Mouse (Mus musculus): ENCODE measurements around the gene Bfsp2. TPM values are rescaled to one million over a fixed set of nuclear protein-coding genes. Genes with fewer than 3 reads are reported as not detected.

Bfsp2 gene
- 1.8 and 2.5 TPM in 2 replicates for polyA plus RNA-seq (2015; fragmentation: Nextera tagmentation; extraction: Ambion mirVana)

DNA sequence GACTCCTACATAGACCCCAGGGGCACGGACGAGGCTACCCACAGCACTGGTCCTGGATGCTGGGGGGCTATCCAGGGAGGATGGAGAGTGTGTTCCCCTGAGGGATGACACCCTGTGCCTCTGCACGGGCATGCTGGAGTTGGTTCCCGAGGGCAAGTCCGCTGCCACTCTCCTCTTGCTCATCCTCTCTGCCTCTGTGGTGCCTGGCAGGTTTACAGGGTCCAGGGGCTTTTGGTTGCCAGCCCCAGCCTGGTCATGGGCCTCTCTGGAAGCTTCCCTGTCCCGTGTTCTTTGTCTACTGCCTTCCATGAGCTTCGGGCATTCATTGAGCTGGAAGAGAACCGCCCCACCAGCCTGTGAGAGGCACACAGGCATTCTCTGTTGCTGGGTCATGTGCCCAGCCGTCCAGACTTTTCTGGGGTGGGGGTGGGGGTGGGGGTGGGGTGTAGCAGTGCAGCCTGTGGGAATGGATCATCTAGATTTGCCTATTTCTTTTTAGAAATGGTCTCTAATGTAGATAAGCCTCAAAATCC lies at the start of gene Bfsp2:
Gene Bfsp2 (minus strand): TSS at position 377 of the 533 bp plus-strand sequence.
- Histone ChIP-seq H3K4me1 (peaks cover 16% of the 10 kb centered on the region), H3K36me3 (ENCODE audit: poor library complexity, severe bottlenecking) (no peaks in the 10 kb centered on the region), H3K27ac (peak within 1 kb of the TSS; percentile 49), H3K27me3 (no peaks in the 10 kb centered on the region), H3K9ac (no peak within 1 kb of the TSS), H3K9me3 (replicated peaks) (no peaks in the 10 kb centered on the region), H3K4me2 (no peak within 1 kb of the TSS), H3K4me3 (no peak within 1 kb of the TSS)
- peak; percentile 44; the same call in 1 of the 2 replicates for ATAC-seq
- 59% methylated on average over 9 of the region's 9 CpGs for WGBS

DNA sequence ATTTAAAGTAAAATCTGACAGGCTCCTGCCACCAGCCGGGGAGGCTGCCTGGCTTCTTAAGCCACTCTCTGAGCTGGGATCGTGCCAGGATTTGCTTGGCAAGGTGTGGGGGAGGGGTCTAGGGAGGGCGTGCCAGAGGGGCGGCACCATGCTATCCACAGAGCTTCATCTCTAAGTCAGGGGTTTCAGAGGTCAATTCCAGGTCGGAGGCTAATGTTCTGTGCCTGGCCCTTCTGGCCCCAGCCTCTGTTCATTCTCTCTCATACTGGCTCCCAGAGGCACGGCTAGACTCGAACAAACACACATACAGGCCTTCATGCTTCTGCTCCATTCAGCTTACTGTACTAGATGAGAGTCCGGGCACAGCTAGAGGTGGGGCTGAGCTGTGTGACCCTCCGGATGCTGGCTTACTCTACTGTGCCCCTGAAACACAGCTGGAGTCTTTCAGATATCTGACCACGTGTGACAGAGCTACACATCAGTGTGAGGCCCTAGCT lies 44.9 kb upstream of the Bfsp2 start:
- Histone ChIP-seq H3K27ac (peak overlapping the region; percentile 91), H3K9me3 (replicated peaks) (no peaks in the 10 kb centered on the region; the same call in 1 of the 2 replicates), H3K4me2 (peak overlapping the region; percentile 17; the same call in 1 of the 2 replicates), H3K4me1 (peaks cover 47% of the 10 kb centered on the region), H3K36me3 (ENCODE audit: poor library complexity, severe bottlenecking) (no peaks in the 10 kb centered on the region), H3K9ac (0 out of 2 replicates have a peak overlapping the region, but pooled peaks have one; percentile 18), H3K4me3 (no peak overlapping the region), H3K27me3 (no peaks in the 10 kb centered on the region)
- WGBS, result 17% methylated on average over 10 of the region's 10 CpGs
- ATAC-seq, result peak; percentile 68

DNA sequence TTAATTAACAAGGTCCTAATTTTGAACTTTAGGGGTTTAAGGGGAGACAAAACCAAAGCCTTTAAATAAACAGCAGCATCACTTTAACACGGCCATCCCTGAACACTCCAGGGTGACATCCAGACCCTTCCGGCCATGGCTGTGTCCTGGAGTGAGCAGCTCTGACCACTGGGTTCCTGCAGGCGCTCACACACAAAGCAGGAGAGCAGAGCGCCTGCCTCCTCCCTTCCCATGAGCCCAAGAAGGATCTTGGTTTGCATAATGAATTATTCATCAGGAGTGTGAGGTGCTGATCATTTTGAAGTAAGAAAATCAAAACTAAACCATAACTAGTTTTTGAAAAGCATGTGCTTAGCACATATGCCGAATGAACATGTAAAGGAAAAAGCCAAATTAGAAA lies 44.4 kb upstream of the Bfsp2 start:
- Histone ChIP-seq H3K36me3 (ENCODE audit: poor library complexity, severe bottlenecking) (no peaks in the 10 kb centered on the region), H3K4me3 (no peak overlapping the region), H3K4me1 (peaks cover 47% of the 10 kb centered on the region), H3K27ac (peak overlapping the region; percentile 91), H3K9me3 (replicated peaks) (no peaks in the 10 kb centered on the region), H3K4me2 (peak overlapping the region; percentile 17; the same call in 1 of the 2 replicates), H3K9ac (no peak overlapping the region; the same call in 1 of the 2 replicates), H3K27me3 (no peaks in the 10 kb centered on the region)
- WGBS, result 11% methylated on average over 5 of the region's 5 CpGs
- ATAC-seq, result peak; percentile 80

DNA sequence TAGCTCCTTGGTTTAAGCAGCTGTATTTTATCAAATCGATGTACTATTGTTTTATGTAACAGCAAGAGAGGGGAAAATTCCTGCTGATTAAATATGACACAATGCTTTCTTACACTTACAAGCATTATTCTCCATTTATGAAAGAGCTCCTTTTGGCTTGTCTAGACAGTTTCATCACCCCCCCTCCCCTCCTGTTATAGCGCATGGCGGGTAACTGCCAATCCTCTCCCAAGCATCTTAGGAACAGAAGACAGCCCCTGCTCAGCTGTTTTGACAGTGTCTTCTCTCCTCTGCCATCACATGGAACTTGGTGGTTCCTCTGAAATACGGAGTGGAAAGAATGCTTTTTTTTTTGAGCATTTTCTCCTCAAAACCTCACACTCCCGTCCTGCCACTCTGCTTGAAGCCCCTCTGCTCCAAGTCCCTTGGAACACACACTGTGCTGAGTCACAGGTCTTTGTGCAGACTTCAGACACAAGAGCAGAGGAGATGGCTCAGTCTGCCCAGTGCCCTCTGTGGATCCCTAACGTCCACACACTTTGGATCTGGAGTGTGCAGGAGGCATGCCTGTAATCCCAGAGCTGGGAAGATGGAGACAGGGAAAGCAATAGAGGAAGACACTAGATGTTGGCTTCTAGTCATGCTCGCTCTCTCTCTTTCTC lies 43.7 kb upstream of the Bfsp2 start:
- 29% methylated on average over 7 of the region's 7 CpGs for WGBS
- peak; percentile 64 for ATAC-seq
- H3K4me2 ChIP-seq, result peak overlapping the region; percentile 17
- H3K36me3 ChIP-seq (ENCODE audit: poor library complexity, severe bottlenecking), result peaks cover 3% of the 10 kb centered on the region; the same call in 1 of the 2 replicates
- H3K4me3 ChIP-seq, result no peak overlapping the region
- H3K4me1 ChIP-seq, result peaks cover 47% of the 10 kb centered on the region
- H3K9me3 ChIP-seq (replicated peaks), result peaks cover 3% of the 10 kb centered on the region
- 0 out of 2 replicates have a peak overlapping the region, but pooled peaks have one; percentile 5 for H3K9ac ChIP-seq
- no peaks in the 10 kb centered on the region for H3K27me3 ChIP-seq
- H3K27ac ChIP-seq, result peak overlapping the region; percentile 91

DNA sequence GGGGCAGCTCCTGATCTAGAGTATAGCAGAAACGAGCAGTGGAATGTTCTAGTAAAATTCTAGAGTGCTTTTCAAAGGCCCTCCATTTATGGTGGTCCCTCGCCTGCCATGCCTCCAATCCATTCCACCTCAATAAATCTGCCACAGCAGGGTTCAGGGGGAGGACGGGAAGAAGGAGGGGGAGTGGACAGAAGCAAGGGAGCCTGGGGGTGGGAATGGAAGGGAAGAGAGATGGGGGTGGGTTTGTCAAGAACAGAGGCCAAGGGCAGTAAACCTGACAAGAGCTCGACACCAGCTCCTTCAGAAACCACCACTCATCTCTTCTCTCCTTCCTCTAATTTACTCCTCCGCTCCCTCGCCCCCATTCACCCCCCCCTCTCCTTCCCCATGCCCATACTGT lies 42.8 kb upstream of the Bfsp2 start:
- H3K27me3 ChIP-seq, result no peaks in the 10 kb centered on the region
- H3K4me3 ChIP-seq, result no peak overlapping the region
- WGBS, result 47% methylated on average over 5 of the region's 6 CpGs
- H3K27ac ChIP-seq, result peak overlapping the region; percentile 31; the same call in 1 of the 2 replicates
- no peak overlapping the region for H3K4me2 ChIP-seq
- peaks cover 47% of the 10 kb centered on the region for H3K4me1 ChIP-seq
- no peak overlapping the region for H3K9ac ChIP-seq
- no peak for ATAC-seq
- peaks cover 4% of the 10 kb centered on the region for H3K9me3 ChIP-seq (replicated peaks)
- peaks cover 4% of the 10 kb centered on the region; the same call in 1 of the 2 replicates for H3K36me3 ChIP-seq (ENCODE audit: poor library complexity, severe bottlenecking)

DNA sequence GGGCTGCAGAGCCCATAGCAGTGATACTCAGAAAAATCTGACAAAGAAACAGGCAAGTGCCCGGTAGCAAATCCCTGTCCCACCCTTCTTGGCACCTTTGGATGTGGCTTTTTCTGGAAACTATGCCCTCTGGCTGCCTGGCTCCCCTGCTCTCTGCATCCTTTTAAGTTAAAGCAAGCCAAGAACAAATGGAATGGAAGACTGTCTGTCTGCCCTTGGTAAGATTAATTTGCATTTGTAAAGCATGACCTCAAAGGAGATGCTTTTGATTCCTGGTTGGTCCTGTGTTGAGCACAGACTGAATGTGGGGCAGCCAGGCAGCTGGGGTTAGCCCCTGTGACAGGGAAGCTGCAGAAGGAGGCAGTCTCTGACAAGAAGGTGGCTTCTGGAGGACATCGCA lies 33.7 kb upstream of the Bfsp2 start:
- 0 out of 2 replicates have a peak, but pooled peaks have one; percentile 41 for ATAC-seq

DNA sequence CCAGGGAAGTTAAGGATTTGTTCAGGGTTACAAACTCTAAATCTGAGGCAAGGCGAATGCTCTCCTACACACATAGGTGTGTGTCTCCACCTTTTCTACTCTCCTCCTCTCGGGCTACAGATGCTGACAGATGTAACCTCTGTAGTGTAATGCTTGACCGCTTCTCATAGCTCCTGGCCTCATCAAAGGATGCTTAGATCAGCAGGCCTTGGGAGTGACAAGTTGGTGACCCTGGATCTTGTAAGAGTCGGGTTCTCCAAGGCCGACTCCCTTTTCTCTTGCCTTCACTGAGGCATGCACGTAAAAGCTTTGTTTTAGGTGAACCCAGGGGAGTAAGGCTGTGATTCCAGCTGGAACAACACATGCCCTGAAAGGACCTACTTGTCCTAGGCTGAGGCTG lies 32.0 kb upstream of the Bfsp2 start:
- no peak overlapping the region for H3K9ac ChIP-seq
- H3K4me3 ChIP-seq, result no peak overlapping the region
- H3K36me3 ChIP-seq (ENCODE audit: poor library complexity, severe bottlenecking), result no peaks in the 10 kb centered on the region
- H3K27me3 ChIP-seq, result no peaks in the 10 kb centered on the region
- WGBS, result 81% methylated on average over 6 of the region's 6 CpGs
- no peak overlapping the region for H3K27ac ChIP-seq
- H3K4me2 ChIP-seq, result no peak overlapping the region
- no peaks in the 10 kb centered on the region for H3K9me3 ChIP-seq (replicated peaks)
- peaks cover 17% of the 10 kb centered on the region for H3K4me1 ChIP-seq
- no peak for ATAC-seq

More for the DNA sequence above, 33.7 kb upstream of the Bfsp2 start:
- Histone ChIP-seq H3K27ac (peak overlapping the region; percentile 52; the same call in 1 of the 2 replicates), H3K9me3 (replicated peaks) (peaks cover 1% of the 10 kb centered on the region; the same call in 1 of the 2 replicates), H3K27me3 (no peaks in the 10 kb centered on the region), H3K36me3 (ENCODE audit: poor library complexity, severe bottlenecking) (peaks cover 1% of the 10 kb centered on the region; the same call in 1 of the 2 replicates), H3K9ac (no peak overlapping the region), H3K4me3 (no peak overlapping the region), H3K4me1 (peaks cover 8% of the 10 kb centered on the region), H3K4me2 (no peak overlapping the region)
- WGBS, result 35% methylated on average over 2 of the region's 2 CpGs

DNA sequence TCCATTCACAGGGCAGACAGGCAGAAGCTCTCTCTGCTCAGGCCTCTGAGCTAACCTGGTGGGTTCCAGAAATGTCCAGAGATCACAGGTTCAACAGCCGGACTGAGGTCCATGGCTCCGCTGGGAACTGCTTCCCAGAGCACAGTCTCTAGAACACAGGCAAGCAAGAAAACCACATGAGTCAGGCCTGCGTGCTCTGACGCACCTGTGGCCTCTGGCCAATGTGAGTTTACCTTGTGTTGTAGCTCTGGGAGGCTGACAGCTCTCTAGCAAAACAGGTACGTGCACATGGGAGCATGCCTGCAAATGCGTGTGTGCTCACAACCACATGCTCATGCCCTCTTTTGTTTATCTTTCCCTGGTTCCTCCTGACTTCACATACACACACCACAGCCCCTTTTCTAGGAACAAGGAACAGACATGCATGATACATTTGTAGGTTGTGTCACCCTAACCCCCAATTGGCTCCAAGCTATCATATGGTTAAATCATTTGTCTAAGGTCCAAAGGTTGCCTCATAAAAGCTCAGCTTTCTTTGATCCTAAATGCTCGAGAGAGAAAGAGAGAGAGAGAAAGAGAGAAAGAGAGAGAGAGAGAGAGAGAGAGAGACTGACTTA lies 26.9 kb upstream of the Bfsp2 start:
- Histone ChIP-seq H3K4me1 (peaks cover 57% of the 10 kb centered on the region), H3K4me3 (no peak overlapping the region), H3K4me2 (no peak overlapping the region), H3K9ac (no peak overlapping the region), H3K27me3 (no peaks in the 10 kb centered on the region), H3K9me3 (replicated peaks) (no peaks in the 10 kb centered on the region), H3K27ac (peak overlapping the region; percentile 95; the same call in 1 of the 2 replicates), H3K36me3 (ENCODE audit: poor library complexity, severe bottlenecking) (no peaks in the 10 kb centered on the region)
- WGBS, result 79% methylated on average over 7 of the region's 7 CpGs
- ATAC-seq, result no peak

DNA sequence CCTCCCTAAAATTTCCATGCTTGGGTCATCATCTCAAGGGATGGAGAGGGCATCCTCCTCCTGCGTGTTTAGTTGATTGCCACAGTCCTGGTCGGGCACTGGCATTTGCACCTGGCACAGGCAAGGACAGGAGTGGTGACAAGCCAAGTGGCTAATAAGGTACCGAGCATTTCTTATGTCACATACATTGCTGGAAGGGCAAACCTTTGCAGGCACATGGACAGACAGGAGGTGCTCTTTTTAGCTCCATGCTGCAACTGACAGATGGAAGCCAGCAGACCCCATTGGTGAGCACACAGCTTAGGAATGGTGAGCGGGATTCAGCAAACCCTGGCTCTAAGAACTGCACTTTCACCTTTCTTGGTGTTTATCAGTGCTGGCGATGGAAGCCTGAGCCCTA lies 24.8 kb upstream of the Bfsp2 start:
- no peaks in the 10 kb centered on the region for H3K9me3 ChIP-seq (replicated peaks)
- no peak overlapping the region for H3K9ac ChIP-seq
- peak; percentile 67 for ATAC-seq
- peak overlapping the region; percentile 29 for H3K4me2 ChIP-seq
- peak overlapping the region; percentile 95 for H3K27ac ChIP-seq
- peaks cover 73% of the 10 kb centered on the region for H3K4me1 ChIP-seq
- H3K27me3 ChIP-seq, result no peaks in the 10 kb centered on the region
- 29% methylated on average over 5 of the region's 5 CpGs for WGBS
- H3K36me3 ChIP-seq (ENCODE audit: poor library complexity, severe bottlenecking), result no peaks in the 10 kb centered on the region
- H3K4me3 ChIP-seq, result no peak overlapping the region

DNA sequence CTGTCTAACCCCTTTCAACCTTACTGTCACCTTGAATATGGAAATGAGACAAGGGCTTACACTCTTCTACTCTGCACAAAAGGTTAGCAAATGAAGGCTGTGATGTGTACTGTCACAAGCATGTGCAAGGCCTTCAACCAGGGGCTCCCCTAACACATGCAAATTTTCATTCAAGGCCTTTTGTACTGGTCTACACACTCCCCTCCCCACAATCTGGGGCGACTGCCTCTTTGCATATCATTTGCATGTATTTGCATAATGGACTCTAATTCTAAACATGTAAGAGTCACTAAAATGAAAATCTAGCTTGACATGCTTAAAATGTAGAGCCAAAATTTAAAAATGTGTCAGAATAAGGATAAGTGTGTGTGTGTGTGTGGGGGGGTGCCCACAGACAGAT lies 24.4 kb upstream of the Bfsp2 start:
- Histone ChIP-seq H3K9me3 (replicated peaks) (no peaks in the 10 kb centered on the region), H3K4me3 (no peak overlapping the region), H3K27ac (peak overlapping the region; percentile 95), H3K27me3 (no peaks in the 10 kb centered on the region), H3K9ac (no peak overlapping the region), H3K36me3 (ENCODE audit: poor library complexity, severe bottlenecking) (peaks cover 2% of the 10 kb centered on the region; the same call in 1 of the 2 replicates), H3K4me1 (peaks cover 77% of the 10 kb centered on the region), H3K4me2 (peak overlapping the region; percentile 29)
- WGBS, result 14% methylated on average over 1 of the region's 1 CpGs
- peak; percentile 95 for ATAC-seq

DNA sequence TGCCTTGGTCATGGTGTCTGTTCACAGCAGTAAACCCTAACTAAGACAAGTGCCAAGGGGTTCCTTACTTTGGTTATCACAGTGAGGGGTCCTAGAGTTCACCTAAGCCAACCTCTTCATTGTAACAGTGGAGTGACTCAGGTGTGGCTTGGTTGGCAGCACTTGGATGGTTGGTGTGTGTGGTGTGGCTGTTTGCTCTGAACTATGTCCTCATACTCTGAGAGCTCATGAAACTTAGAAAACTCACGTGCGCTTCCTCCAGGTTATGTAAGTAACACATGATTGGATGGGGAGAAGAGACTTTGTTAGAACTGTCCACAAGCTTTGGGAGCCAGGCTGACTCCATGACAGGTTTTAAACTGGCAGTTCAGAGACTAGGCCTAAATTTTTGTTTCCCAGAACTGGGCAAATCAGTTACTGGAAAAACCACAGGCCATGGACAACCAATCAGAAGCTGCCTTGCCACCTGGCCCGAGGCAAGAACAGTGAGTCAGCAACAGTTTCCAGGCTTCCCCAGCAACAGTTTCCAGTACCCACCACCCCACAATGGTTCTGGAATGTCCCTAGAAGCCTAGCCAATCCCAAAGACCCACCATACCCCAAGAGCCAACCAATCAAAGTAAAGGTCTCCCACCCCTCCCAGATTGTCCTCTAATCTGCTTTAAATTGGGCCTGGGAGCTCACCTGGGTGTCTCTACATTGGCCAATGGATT lies 23.5 kb upstream of the Bfsp2 start:
- WGBS, result 89% methylated on average over 3 of the region's 3 CpGs
- peaks cover 79% of the 10 kb centered on the region for H3K4me1 ChIP-seq
- ATAC-seq, result no peak

More for the DNA sequence above, 23.5 kb upstream of the Bfsp2 start:
- H3K27me3 ChIP-seq, result no peaks in the 10 kb centered on the region
- peaks cover 11% of the 10 kb centered on the region; the same call in 1 of the 2 replicates for H3K36me3 ChIP-seq (ENCODE audit: poor library complexity, severe bottlenecking)
- no peaks in the 10 kb centered on the region for H3K9me3 ChIP-seq (replicated peaks)
- H3K4me2 ChIP-seq, result no peak overlapping the region
- no peak overlapping the region for H3K9ac ChIP-seq
- H3K4me3 ChIP-seq, result no peak overlapping the region
- peak overlapping the region; percentile 95 for H3K27ac ChIP-seq
